Mouse (Mus musculus) monocyte, adult 5-6 weeks (primary cell): ENCODE results near the gene Ngp. TPM values are rescaled to one million over a fixed set of nuclear protein-coding genes. Genes with fewer than 3 reads are reported as not detected.

Experiments used
- total RNA-seq: library from RNA; stranded (forward); fragments of 200-1000, 200-491, 200-594 nt; gene quantifications from 3 replicates; pipeline ENCODE4 v1.2.3, GENCODE M21; 2017

The Ngp gene
- total RNA-seq, 1 experiment from 2014 or later = 1.2 TPM

Other genes with a start within 250 kb of the Ngp start
- 1.2 to 1.5 TPM in 2 of 3 replicates, not detected in the other for gene Cspg5, start 176.0 kb upstream of the Ngp start, total RNA-seq
- 1.7 to 7.1 TPM (median 6.1 TPM) in 3 replicates for gene Elp6, start 114.6 kb upstream of the Ngp start, total RNA-seq
- gene Scap, start 86.5 kb upstream of the Ngp start, total RNA-seq = 9.0 to 22.1 TPM (median 12.4 TPM) in 3 replicates
- 5.8 to 10.3 TPM (median 7.0 TPM) in 3 replicates for gene Ptpn23, start 11.5 kb upstream of the Ngp start, total RNA-seq
- 18.9 to 29.8 TPM (median 24.5 TPM) in 3 replicates for gene Klhl18, start 56.9 kb downstream of the Ngp start, total RNA-seq
- gene Kif9, start 57.2 kb downstream of the Ngp start, total RNA-seq = 1.8 to 5.4 TPM (median 4.0 TPM) in 3 replicates
- gene Setd2, start 112.8 kb downstream of the Ngp start, total RNA-seq = 253 to 368 TPM (median 266 TPM) in 3 replicates
- gene Nradd, start 204.7 kb downstream of the Ngp start, total RNA-seq = 5.9 to 10.5 TPM (median 9.9 TPM) in 3 replicates
- gene Nbeal2, start 234.4 kb downstream of the Ngp start, total RNA-seq = 63.7 to 114 TPM (median 92.9 TPM) in 3 replicates
- 162 to 274 TPM (median 251 TPM) in 3 replicates for gene Ccdc12, start 236.8 kb downstream of the Ngp start, total RNA-seq